Mouse (Mus musculus): Measurements from ENCODE around the gene Cbl. TPM values are rescaled to one million over a fixed set of nuclear protein-coding genes. Genes with fewer than 3 reads are reported as not detected.
"Not testable (repeated sequence)": the region's sequence is repeated elsewhere in the genome, so short reads cannot be mapped to it uniquely, and the experiment has no call there.

The Cbl gene
- polyA plus RNA-seq, 1 experiment from 2014 or later, result 20.1 TPM

DNA sequence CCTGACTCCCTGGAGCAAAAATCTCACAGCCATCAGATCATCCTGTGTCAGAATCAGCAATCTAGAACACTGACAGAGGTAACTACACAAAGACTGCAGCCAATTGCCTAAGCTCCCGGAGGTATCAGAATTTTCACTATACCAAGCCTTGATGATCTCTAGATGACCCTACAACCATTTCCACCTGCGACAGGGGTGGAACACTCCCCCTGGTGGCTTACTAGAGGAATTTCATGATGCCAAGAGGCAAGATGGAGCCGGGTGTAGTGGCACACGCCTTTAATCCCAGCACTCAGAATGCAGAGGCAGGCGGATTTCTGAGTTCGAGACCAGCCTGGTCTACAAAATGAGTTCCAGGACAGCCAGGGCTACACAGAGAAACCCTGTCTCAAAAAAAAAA, 109.5 kb downstream of the Cbl start:
- WGBS, result 62% methylated on average over 6 of the region's 6 CpGs
- Histone ChIP-seq H3K4me3 (no peak overlapping the region), H3K9me3 (no peaks in the 10 kb centered on the region), H3K4me1 (replicated peaks) (peaks cover 18% of the 10 kb centered on the region), H3K36me3 (no peaks in the 10 kb centered on the region), H3K4me2 (no peak overlapping the region), H3K27me3 (peaks cover 7% of the 10 kb centered on the region; the same call in 1 of the 2 replicates), H3K27ac (replicated peaks) (no peak overlapping the region), H3K9ac (no peak overlapping the region)
- no peak for ATAC-seq (ENCODE audit: low read depth)

DNA sequence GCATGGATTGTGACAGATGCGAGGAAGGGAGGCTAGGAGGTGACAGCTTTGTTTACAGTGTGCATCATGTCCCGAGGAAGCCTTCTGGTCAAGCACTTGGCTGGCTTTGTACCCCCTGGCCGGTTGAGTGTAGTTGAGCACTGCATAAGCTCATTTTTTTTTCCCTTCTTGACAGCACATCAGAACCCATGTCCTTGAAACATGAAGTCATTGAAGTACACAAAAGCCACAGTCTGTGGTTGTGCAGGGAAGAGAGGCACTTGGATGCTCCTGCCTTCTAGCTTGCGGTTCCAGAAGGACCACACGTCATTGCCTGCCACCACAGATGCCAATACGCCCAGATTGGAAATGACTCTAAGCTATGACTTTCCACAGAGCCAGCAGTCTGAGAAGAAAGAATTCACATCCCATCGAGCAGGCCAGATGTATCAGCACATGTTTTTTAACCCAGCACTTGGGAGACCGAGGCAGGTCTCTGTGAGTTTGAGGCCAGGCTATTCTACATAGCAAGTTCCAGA, 113.8 kb downstream of the Cbl start:
- H3K9ac ChIP-seq, result no peak overlapping the region
- ATAC-seq (ENCODE audit: low read depth), result no peak
- H3K27ac ChIP-seq (replicated peaks), result no peak overlapping the region
- no peak overlapping the region for H3K4me2 ChIP-seq
- H3K27me3 ChIP-seq, result no peaks in the 10 kb centered on the region
- 0 out of 2 replicates have a peak, but pooled peaks cover 2% of the 10 kb centered on the region for H3K4me1 ChIP-seq (replicated peaks)
- H3K36me3 ChIP-seq, result no peaks in the 10 kb centered on the region
- no peak overlapping the region for H3K4me3 ChIP-seq
- 83% methylated on average over 8 of the region's 8 CpGs for WGBS
- H3K9me3 ChIP-seq, result no peaks in the 10 kb centered on the region

- 50% methylated on average over 5 of the region's 5 CpGs for WGBS
- Histone ChIP-seq H3K9me3 (no peaks in the 10 kb centered on the region), H3K27ac (replicated peaks) (no peak overlapping the region), H3K9ac (no peak overlapping the region), H3K4me3 (no peak overlapping the region), H3K4me1 (replicated peaks) (0 out of 2 replicates have a peak, but pooled peaks cover 2% of the 10 kb centered on the region), H3K36me3 (no peaks in the 10 kb centered on the region), H3K4me2 (no peak overlapping the region), H3K27me3 (no peaks in the 10 kb centered on the region)
- ATAC-seq (ENCODE audit: low read depth), result no peak
These were observed 114.8 kb downstream of the Cbl start for GRCm38 (mm10) chr9:44119011-44119410.

GRCm38 (mm10) chr9:44116182-44116581, 117.7 kb downstream of the Cbl start:
- H3K27me3 ChIP-seq, result no peaks in the 10 kb centered on the region
- H3K27ac ChIP-seq (replicated peaks), result no peak overlapping the region
- H3K9me3 ChIP-seq, result no peaks in the 10 kb centered on the region
- H3K4me1 ChIP-seq (replicated peaks), result peaks cover 18% of the 10 kb centered on the region
- no peak overlapping the region for H3K4me3 ChIP-seq
- H3K4me2 ChIP-seq, result no peak overlapping the region
- no peak overlapping the region for H3K9ac ChIP-seq
- no peaks in the 10 kb centered on the region for H3K36me3 ChIP-seq
- ATAC-seq (ENCODE audit: low read depth), result no peak
- 88% methylated on average over 4 of the region's 4 CpGs for WGBS

GRCm38 (mm10) chr9:44115599-44115998, 118.2 kb downstream of the Cbl start:
- no peak overlapping the region for H3K27ac ChIP-seq (replicated peaks)
- H3K36me3 ChIP-seq, result no peaks in the 10 kb centered on the region
- H3K27me3 ChIP-seq, result no peaks in the 10 kb centered on the region
- H3K9me3 ChIP-seq, result no peaks in the 10 kb centered on the region
- no peak for ATAC-seq (ENCODE audit: low read depth)
- peaks cover 22% of the 10 kb centered on the region for H3K4me1 ChIP-seq (replicated peaks)
- H3K4me2 ChIP-seq, result no peak overlapping the region
- no peak overlapping the region for H3K9ac ChIP-seq
- 91% methylated on average over 9 of the region's 9 CpGs for WGBS
- H3K4me3 ChIP-seq, result no peak overlapping the region

DNA sequence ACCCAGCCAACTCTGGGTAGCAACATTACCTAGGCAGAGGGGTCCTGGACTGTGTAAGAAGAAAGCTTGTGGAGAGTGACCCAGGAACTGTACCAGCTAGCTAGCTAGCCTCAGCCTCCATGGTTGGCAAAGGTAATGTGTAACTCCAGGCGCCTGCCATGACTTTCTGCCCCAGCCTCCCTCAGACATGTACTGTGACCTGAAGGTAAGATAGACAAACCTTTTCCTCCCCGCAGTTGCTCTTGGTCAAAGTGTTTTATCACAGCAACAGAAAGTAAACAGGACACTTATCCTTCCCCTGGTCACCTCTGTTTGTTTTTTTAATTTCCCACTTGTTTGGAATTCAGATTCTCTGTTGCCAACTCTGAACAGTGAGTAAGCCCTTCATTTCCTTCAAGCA, 119.4 kb downstream of the Cbl start:
- no peak for ATAC-seq (ENCODE audit: low read depth)
- Histone ChIP-seq H3K36me3 (no peaks in the 10 kb centered on the region), H3K4me3 (no peak overlapping the region), H3K9me3 (no peaks in the 10 kb centered on the region), H3K4me1 (replicated peaks) (peaks cover 34% of the 10 kb centered on the region), H3K27ac (replicated peaks) (no peak overlapping the region), H3K4me2 (no peak overlapping the region), H3K27me3 (no peaks in the 10 kb centered on the region), H3K9ac (no peak overlapping the region)
- 88% methylated on average over 2 of the region's 2 CpGs for WGBS

- no peaks in the 10 kb centered on the region for H3K9me3 ChIP-seq
- peak within 1 kb of the TSS; percentile 72 for H3K4me3 ChIP-seq
- peaks cover 46% of the 10 kb centered on the region for H3K4me1 ChIP-seq (replicated peaks)
- H3K4me2 ChIP-seq, result peak within 1 kb of the TSS; percentile 60
- under 1% methylated on average over 47 of the region's 51 CpGs for WGBS
- no peak within 1 kb of the TSS for H3K27ac ChIP-seq (replicated peaks)
- no peaks in the 10 kb centered on the region for H3K27me3 ChIP-seq
- ATAC-seq (ENCODE audit: low read depth), result peak; percentile 96
- H3K36me3 ChIP-seq, result no peaks in the 10 kb centered on the region
- peak within 1 kb of the TSS; percentile 84 for H3K9ac ChIP-seq
These were observed 120.6 kb downstream of the Cbl start, which contains the start of the genes Gm49380 and Rnf26 for GRCm38 (mm10) chr9:44113105-44113789. Gene Gm49380 (minus strand): TSS chr9:44113500. Gene Rnf26 (minus strand): TSS chr9:44113517.

DNA sequence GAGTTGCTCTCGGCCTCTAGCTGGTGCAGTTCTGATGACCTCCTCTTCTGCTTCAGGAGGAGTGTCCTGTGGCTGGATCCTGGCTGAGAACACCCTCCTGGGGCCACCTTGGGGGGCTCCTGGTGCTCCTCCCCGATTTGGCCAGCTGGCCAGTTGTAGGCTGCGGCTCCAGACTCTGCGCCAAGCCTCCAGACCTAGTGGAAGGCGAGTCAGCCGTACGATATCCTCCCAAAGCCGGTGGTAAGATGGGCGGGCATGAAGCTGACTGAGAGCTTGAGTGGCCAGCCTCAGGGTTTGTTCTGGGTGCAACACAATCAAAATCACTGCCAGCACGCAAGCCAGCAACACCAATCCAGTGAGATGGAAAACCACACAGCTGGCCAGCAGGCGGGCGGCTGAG, 121.9 kb downstream of the Cbl start:
- not testable (repeated sequence) for H3K27ac ChIP-seq (replicated peaks); ATAC-seq (ENCODE audit: low read depth); H3K27me3 ChIP-seq; H3K9ac ChIP-seq; H3K36me3 ChIP-seq; H3K9me3 ChIP-seq; H3K4me3 ChIP-seq
- H3K4me2 ChIP-seq, result peak overlapping the region; percentile 60
- H3K4me1 ChIP-seq (replicated peaks), result peaks cover 59% of the 10 kb centered on the region
- 85% methylated on average over 10 of the region's 12 CpGs for WGBS

DNA sequence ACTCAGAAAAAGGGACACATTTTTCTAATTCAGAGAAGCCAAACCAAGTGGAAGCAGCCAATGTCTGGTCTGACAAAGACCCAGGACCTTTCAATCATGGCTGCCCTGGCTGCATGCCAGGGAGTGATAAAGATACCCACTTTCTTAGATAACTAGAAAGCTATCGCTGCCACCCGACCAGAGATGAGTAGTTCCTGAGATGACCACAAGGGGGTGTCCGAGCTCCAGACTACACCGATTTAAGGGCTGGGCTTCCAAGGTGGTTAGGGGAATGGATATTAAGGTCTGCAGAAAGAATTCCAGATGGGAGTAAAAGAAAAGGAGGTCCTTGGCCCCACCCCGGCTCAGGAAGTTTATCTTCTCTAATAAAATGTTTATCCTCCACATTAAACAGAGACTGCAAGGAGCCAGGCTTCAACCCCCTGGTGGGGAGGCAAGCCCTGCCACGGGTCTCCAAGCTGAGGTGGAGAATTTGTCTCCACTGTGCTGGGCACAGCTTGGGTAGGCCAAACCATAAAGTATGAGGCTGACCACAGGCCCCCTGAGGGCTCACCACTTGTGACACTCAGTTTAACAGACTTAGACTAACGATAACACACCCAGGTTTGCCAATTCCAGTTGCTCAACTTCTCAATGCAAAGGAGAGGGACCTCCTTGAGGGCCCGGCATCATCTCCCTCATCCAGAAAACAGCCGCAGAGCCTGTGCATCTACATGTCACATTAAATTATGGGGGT, 124.3 kb downstream of the Cbl start:
- peaks cover 3% of the 10 kb centered on the region; the same call in 1 of the 2 replicates for H3K36me3 ChIP-seq
- 34% methylated on average over 9 of the region's 9 CpGs for WGBS
- H3K9me3 ChIP-seq, result no peaks in the 10 kb centered on the region
- H3K4me3 ChIP-seq, result no peak overlapping the region
- peak overlapping the region; percentile 50 for H3K9ac ChIP-seq
- H3K4me2 ChIP-seq, result peak overlapping the region; percentile 33
- peaks cover 70% of the 10 kb centered on the region for H3K4me1 ChIP-seq (replicated peaks)
- peak overlapping the region; percentile 49; the same call in 1 of the 2 replicates for H3K27ac ChIP-seq (replicated peaks)
- no peak for ATAC-seq (ENCODE audit: low read depth)
- no peaks in the 10 kb centered on the region for H3K27me3 ChIP-seq

DNA sequence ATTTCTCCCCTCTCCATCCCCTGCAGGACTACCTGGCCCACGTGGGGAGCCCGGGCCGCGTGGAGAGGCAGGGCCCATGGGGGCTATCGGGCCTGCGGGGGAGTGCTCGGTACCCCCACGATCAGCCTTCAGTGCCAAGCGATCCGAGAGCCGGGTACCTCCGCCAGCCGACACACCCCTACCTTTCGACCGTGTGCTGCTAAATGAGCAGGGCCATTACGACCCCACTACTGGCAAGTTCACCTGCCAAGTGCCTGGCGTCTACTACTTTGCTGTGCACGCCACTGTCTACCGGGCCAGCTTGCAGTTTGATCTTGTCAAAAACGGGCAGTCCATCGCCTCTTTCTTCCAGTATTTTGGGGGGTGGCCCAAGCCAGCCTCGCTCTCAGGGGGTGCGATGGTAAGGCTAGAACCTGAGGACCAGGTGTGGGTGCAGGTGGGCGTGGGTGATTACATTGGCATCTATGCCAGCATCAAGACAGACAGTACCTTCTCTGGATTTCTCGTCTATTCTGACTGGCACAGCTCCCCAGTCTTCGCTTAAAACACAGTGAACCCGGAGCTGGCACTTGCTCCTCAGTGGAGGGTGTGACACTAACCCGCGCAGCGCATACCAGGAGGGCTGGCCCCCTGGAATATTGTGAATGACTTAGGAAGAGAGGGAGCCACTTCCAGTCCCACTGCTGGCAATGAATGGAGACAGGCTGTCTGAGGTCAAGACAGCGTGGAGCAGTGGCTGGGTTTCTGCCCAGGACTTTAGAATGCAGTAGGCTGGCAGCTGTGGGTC, 125.4 kb downstream of the Cbl start:
- Histone ChIP-seq H3K9ac (peak overlapping the region; percentile 60), H3K4me1 (replicated peaks) (peaks cover 64% of the 10 kb centered on the region), H3K27me3 (no peaks in the 10 kb centered on the region), H3K27ac (replicated peaks) (peak overlapping the region; percentile 72; the same call in 1 of the 2 replicates), H3K4me2 (peak overlapping the region; percentile 33), H3K9me3 (no peaks in the 10 kb centered on the region), H3K36me3 (peaks cover 8% of the 10 kb centered on the region; the same call in 1 of the 2 replicates), H3K4me3 (no peak overlapping the region)
- ATAC-seq (ENCODE audit: low read depth), result 0 out of 2 replicates have a peak, but pooled peaks have one; percentile 1
- WGBS, result 80% methylated on average over 31 of the region's 31 CpGs

- H3K4me1 ChIP-seq (replicated peaks), result peaks cover 63% of the 10 kb centered on the region
- WGBS, result 39% methylated on average over 25 of the region's 25 CpGs
- peak overlapping the region; percentile 72 for H3K27ac ChIP-seq (replicated peaks)
- ATAC-seq (ENCODE audit: low read depth), result peak; percentile 12; the same call in 1 of the 2 replicates
- no peaks in the 10 kb centered on the region for H3K27me3 ChIP-seq
- peak overlapping the region; percentile 60 for H3K9ac ChIP-seq
- peaks cover 8% of the 10 kb centered on the region; the same call in 1 of the 2 replicates for H3K36me3 ChIP-seq
- no peak overlapping the region for H3K4me3 ChIP-seq
- H3K9me3 ChIP-seq, result no peaks in the 10 kb centered on the region
- peak overlapping the region; percentile 33 for H3K4me2 ChIP-seq
These were observed 126.2 kb downstream of the Cbl start for GRCm38 (mm10) chr9:44107557-44108179.
